ENCODE assay signal across 8 mouse cellular contexts in genomic region chrX:94542536-94542935, GRCm38 (mm10). TPM values are rescaled to one million over a fixed set of nuclear protein-coding genes. Genes with fewer than 3 reads are reported as not detected.
DNase-seq lines count a peak whose midpoint lies in the region; ATAC-seq lines count a peak whose summit lies in the region.

No protein-coding gene starts in this region.

- H3K4me2 ChIP-seq in heart, embryonic 16.5 days (ENCODE audit: low read depth, low read length): peak overlapping the region; percentile 67
- H3K4me2 ChIP-seq in limb, embryonic 15.5 days: peak overlapping the region; percentile 31

- peak; percentile 8 to 21 for DNase-seq in layer of hippocampus, postnatal 10 days (ENCODE audit: low spot score in 2 of 2)
- DNase-seq in layer of hippocampus, postnatal 25 days (ENCODE audit: extremely low spot score in 1 of 2, low spot score in 1 of 2): no peak
- DNase-seq in cerebellum, adult 8-10 months: peak; percentile 30
- DNase-seq in ovary, postnatal 10 days (ENCODE audit: low spot score): no peak
- DNase-seq in gastrocnemius, postnatal 10 days: no peak
- DNase-seq in gastrocnemius, postnatal 14 days: no peak

- no peaks in the 10 kb centered on the region for H3K9me3 ChIP-seq in heart, embryonic 16.5 days (replicated peaks; ENCODE audit: control insufficient read depth, low read length)
- no peaks in the 10 kb centered on the region for H3K9me3 ChIP-seq in limb, embryonic 15.5 days

- peak overlapping the region; percentile 71 for H3K4me3 ChIP-seq in heart, embryonic 16.5 days (ENCODE audit: low read length)
- peak overlapping the region; percentile 54 for H3K4me3 ChIP-seq in limb, embryonic 15.5 days

- no peak for ATAC-seq in heart, embryonic 16.5 days (replicated peaks; ENCODE audit: extremely low read depth, insufficient read depth, low FRiP score)
- ATAC-seq in limb, embryonic 15.5 days (ENCODE audit: insufficient number of reproducible peaks, low FRiP score, low TSS enrichment, low read depth): no peak

- H3K9ac ChIP-seq in heart, embryonic 16.5 days (ENCODE audit: low read length): peak overlapping the region; percentile 74
- no peak overlapping the region for H3K9ac ChIP-seq in limb, embryonic 15.5 days

- H3K4me1 ChIP-seq in heart, embryonic 16.5 days (ENCODE audit: control insufficient read depth, insufficient read depth, low read length): peaks cover 7% of the 10 kb centered on the region; the same call in 1 of the 2 replicates
- peaks cover 13% of the 10 kb centered on the region for H3K4me1 ChIP-seq in limb, embryonic 15.5 days

- peaks cover 20% of the 10 kb centered on the region for H3K36me3 ChIP-seq in heart, embryonic 16.5 days (ENCODE audit: control insufficient read depth, insufficient read depth)
- peaks cover 12% of the 10 kb centered on the region; the same call in 1 of the 2 replicates for H3K36me3 ChIP-seq in limb, embryonic 15.5 days

- H3K27ac ChIP-seq in heart, embryonic 16.5 days (ENCODE audit: low read length): peak overlapping the region; percentile 82
- H3K27ac ChIP-seq in limb, embryonic 15.5 days: peak overlapping the region; percentile 82

- H3K27me3 ChIP-seq in heart, embryonic 16.5 days (ENCODE audit: control insufficient read depth, insufficient read depth, low read length): peaks cover 5% of the 10 kb centered on the region; the same call in 1 of the 2 replicates
- peaks cover 18% of the 10 kb centered on the region; the same call in 1 of the 2 replicates for H3K27me3 ChIP-seq in limb, embryonic 15.5 days

- 24% methylated on average over 9 of the region's 9 CpGs for WGBS in heart, embryonic 16.5 days
- 27% methylated on average over 9 of the region's 9 CpGs for WGBS in limb, embryonic 15.5 days

- intact Hi-C loops in gastrocnemius, postnatal 14 days (cut with DNase I; ENCODE audit: low total_unique reads): loop anchor here (10.0 kb wide), 1 partner anchor 108 kb away; no protein-coding TSS in a partner anchor

RNA-seq across cellular contexts. Expression of gene Maged1, which starts 0.6 kb away (rescaled TPM):
- 100 to 1,000 TPM; 519 to 525 TPM for total RNA-seq in layer of hippocampus, postnatal 10 days (2021)
- 100 to 1,000 TPM; 485 to 545 TPM for total RNA-seq in layer of hippocampus, postnatal 25 days (2021)
- 370 and 386 TPM in 2 replicates for polyA plus RNA-seq in heart, embryonic 16.5 days (2015; fragmentation: Nextera tagmentation; extraction: Ambion mirVana)
- 722 and 733 TPM in 2 replicates for polyA plus RNA-seq in limb, embryonic 15.5 days (2015; fragmentation: Nextera tagmentation; extraction: Ambion mirVana)
- total RNA-seq in gastrocnemius, postnatal 10 days (2021): 100 to 1,000 TPM; 117 to 146 TPM
- total RNA-seq in gastrocnemius, postnatal 14 days (2021): 10 to 100 TPM; 56.4 to 75.1 TPM

Comparison
In these comparisons a context has a peak if more than half of its experiments do, and no peak if none do; other contexts are left out.
1. DNase-seq: peak in layer of hippocampus, postnatal 10 days (2 of 2) and cerebellum, adult 8-10 months (single experiment); none in layer of hippocampus, postnatal 25 days (0 of 2), ovary, postnatal 10 days (single experiment), gastrocnemius, postnatal 10 days (single experiment) and gastrocnemius, postnatal 14 days (single experiment).